Mouse (Mus musculus) T-helper 2 cell (primary cell): ENCODE data around the gene Rps19.

ENCODE experiments used
- in situ Hi-C: fragments of 300-600 bp; cut with MboI, MseI; formaldehyde crosslinking; loops from one replicate; pipeline ENCODE4 v1.15.1; 2025; ENCODE audit warnings: high pct_unique_total_duplicates

Rps19 gene

GRCm38 (mm10) chr7:24902630-24903443 is 18.7 kb downstream of the Rps19 start, which contains the start of gene Arhgef1:
Gene Arhgef1, plus strand, starts transcription at chr7:24902912.
- in situ Hi-C loops = no loop called here

GRCm38 (mm10) chr7:24903444-24903825 is 19.3 kb downstream of the Rps19 start:
- in situ Hi-C loops = no loop called here

GRCm38 (mm10) chr7:24904070-24904483 is 19.9 kb downstream of the Rps19 start:
- in situ Hi-C loops = no loop called here

GRCm38 (mm10) chr7:24904936-24905335 is 20.8 kb downstream of the Rps19 start:
- in situ Hi-C loops = no loop called here

GRCm38 (mm10) chr7:24906551-24906950 is 22.4 kb downstream of the Rps19 start:
- in situ Hi-C loops = no loop called here

- in situ Hi-C loops = no loop called here
These were observed 23.1 kb downstream of the Rps19 start for GRCm38 (mm10) chr7:24907211-24907748.

- in situ Hi-C loops = no loop called here
These were observed 28.3 kb downstream of the Rps19 start for GRCm38 (mm10) chr7:24912480-24912879.

GRCm38 (mm10) chr7:24918763-24919323 is 34.7 kb downstream of the Rps19 start:
- in situ Hi-C loops = no loop called here

- in situ Hi-C loops = no loop called here
These were observed 35.6 kb downstream of the Rps19 start for GRCm38 (mm10) chr7:24919728-24920127.

GRCm38 (mm10) chr7:24930475-24930874 is 46.3 kb downstream of the Rps19 start:
- in situ Hi-C loops = no loop called here

GRCm38 (mm10) chr7:24931651-24932050 is 47.5 kb downstream of the Rps19 start:
- in situ Hi-C loops = no loop called here
